Mouse (Mus musculus) bone marrow macrophage, adult 2 months (primary cell): ENCODE measurements around the gene Slc39a2.

ENCODE experiments used
- CTCF ChIP-seq: IDR thresholded peaks from 2 replicates; pipeline ENCODE4 v1.5.1; 2012; ENCODE audit warnings: low read depth, mild to moderate bottlenecking, low read length, moderate library complexity
- POLR2A ChIP-seq: IDR thresholded peaks from 2 replicates; pipeline ENCODE4 v1.6.1; 2012; ENCODE audit warnings: mild to moderate bottlenecking, low read depth, low read length, borderline replicate concordance

- TF ChIP-seq CTCF (no peak), POLR2A (no peak)
Observed at GRCm38 (mm10) chr14:51918125-51918524, 25.4 kb downstream of the Slc39a2 start, which contains the start of gene Tppp2.
